Mouse (Mus musculus) liver, embryonic 14.5 days (tissue): ENCODE data around the gene Dpf3. TPM values are rescaled to one million over a fixed set of nuclear protein-coding genes. Genes with fewer than 3 reads are reported as not detected.

Experiments used
- ATAC-seq: fragments of 200-750 bp; cut with Nextera tagmentation; 2 replicates; pipeline ENCODE4 v1.8.0; 2017; ENCODE audit warnings: moderate number of reproducible peaks, mild to moderate bottlenecking, moderate library complexity; ENCODE audit not compliant: insufficient read depth
- DNase-seq, 3 experiments: peaks; one replicate each; pipeline ENCODE4 v3.0.0-alpha.2; 2012 to 2013; ENCODE audit warnings: low read depth in 3 of 3, low spot score in 3 of 3
- H3K27ac ChIP-seq: fragments of 300-500 bp; sonication (generic); 2 replicates; pipeline ENCODE4 v1.5.1; 2014; ENCODE audit warnings: moderate library complexity, mild to moderate bottlenecking, control low read depth, inconsistent platforms
- H3K27me3 ChIP-seq: fragments of 300-500 bp; sonication (generic); 2 replicates; pipeline ENCODE4 v1.6.1; 2014; ENCODE audit warnings: mild to moderate bottlenecking, low read length, moderate library complexity; ENCODE audit not compliant: control insufficient read depth, insufficient read depth
- H3K36me3 ChIP-seq: fragments of 300-500 bp; sonication (generic); replicated peaks from 2 replicates; pipeline ENCODE4 v1.6.1; 2014; ENCODE audit warnings: low read depth; ENCODE audit not compliant: control insufficient read depth, insufficient read depth
- H3K4me1 ChIP-seq, 2 experiments: fragments of 200-500 bp in 1 of 2; fragments of 300-500 bp in 1 of 2; sonication (generic) in 1 of 2; replicated peaks; 2 replicates each; pipeline ENCODE4 v1.6.1; 2012 to 2014; ENCODE audit warnings: antibody characterized with exemption in 1 of 2, inconsistent platforms in 1 of 2, low read length in 1 of 2; ENCODE audit not compliant: control insufficient read depth in 2 of 2, insufficient read depth in 2 of 2
- H3K4me2 ChIP-seq: fragments of 300-500 bp; sonication (generic); 2 replicates; pipeline ENCODE4 v1.6.1; 2014; ENCODE audit warnings: low read depth, mild to moderate bottlenecking, control low read depth, moderate library complexity
- H3K4me3 ChIP-seq, 2 experiments: fragments of 200-500 bp in 1 of 2; fragments of 300-500 bp in 1 of 2; sonication (generic) in 1 of 2; 2 replicates each; pipeline ENCODE4 v1.5.1; 2012 to 2014; ENCODE audit warnings: low read depth in 2 of 2, low read length in 2 of 2, mild to moderate bottlenecking in 2 of 2, control low read depth in 1 of 2, inconsistent platforms in 1 of 2, moderate library complexity in 1 of 2; ENCODE audit not compliant: insufficient read depth in 1 of 2
- H3K9ac ChIP-seq: fragments of 300-500 bp; sonication (generic); replicated peaks from 2 replicates; pipeline ENCODE4 v1.6.1; 2014; ENCODE audit warnings: mild to moderate bottlenecking, control low read depth, moderate library complexity
- H3K9me3 ChIP-seq: fragments of 300-500 bp; sonication (generic); 2 replicates; pipeline ENCODE4 v1.6.1; 2016; ENCODE audit warnings: low read length, mixed read lengths; ENCODE audit not compliant: control insufficient read depth
- CTCF ChIP-seq: IDR thresholded peaks from 2 replicates; pipeline ENCODE4 v1.5.1; 2016; ENCODE audit warnings: antibody characterized with exemption, low read depth, control low read depth
- EP300 ChIP-seq: IDR thresholded peaks from 2 replicates; pipeline ENCODE4 v1.6.1; 2016; ENCODE audit warnings: antibody characterized with exemption, low read depth
- WGBS: fragments of 180-500 bp; shearing (Covaris S2); extraction: QIAGEN DNeasy Blood & Tissue Kit; methylation state at CpG from one replicate; pipeline ENCODE4 v1.1.7; 2014; ENCODE audit not compliant: insufficient replicate concordance; 5-methylcytosine and 5-hydroxymethylcytosine counted together
- polyA plus RNA-seq, 2 experiments: library from polyadenylated mRNA; depleted of rRNA in 1 of 2; stranded (reverse) in 1 of 2; unstranded in 1 of 2; fragments of >200 nt; fragmentation: Nextera tagmentation in 1 of 2; extraction: Ambion mirVana in 1 of 2; gene quantifications; 2 replicates each; pipeline versions ENCODE4 v1.2.1 to v1.2.3; 2012 to 2014

Gene Dpf3
- polyA plus RNA-seq, 2 experiments, result 3.7 to 4.8 TPM

- Histone ChIP-seq H3K9ac (no peak overlapping the region), H3K4me1 (no peaks in the 10 kb centered on the region), H3K4me2 (no peak overlapping the region), H3K27ac (no peak overlapping the region), H3K36me3 (no peaks in the 10 kb centered on the region), H3K9me3 (no peaks in the 10 kb centered on the region), H3K4me3 (no peak overlapping the region), H3K27me3 (no peaks in the 10 kb centered on the region)
- WGBS, result 58% methylated on average over 4 of the region's 4 CpGs
- DNase-seq (no peak), ATAC-seq (no peak)
- no peak for TF ChIP-seq EP300
- TF ChIP-seq CTCF, result no peak
These were observed 233.1 kb downstream of the Dpf3 start for GRCm38 (mm10) chr12:83254399-83254798.

- TF ChIP-seq CTCF (no peak), EP300 (no peak)
- Histone ChIP-seq H3K27me3 (no peaks in the 10 kb centered on the region), H3K27ac (no peak overlapping the region), H3K36me3 (no peaks in the 10 kb centered on the region), H3K4me3 (no peak overlapping the region), H3K9me3 (no peaks in the 10 kb centered on the region), H3K4me2 (no peak overlapping the region), H3K9ac (no peak overlapping the region), H3K4me1 (peaks cover 0 to 5% of the 10 kb centered on the region in 2 experiments; a peak in 1 of 4 replicates)
- no peak for DNase-seq
- ATAC-seq, result no peak
- 51% methylated on average over 3 of the region's 3 CpGs for WGBS
These were observed 238.4 kb downstream of the Dpf3 start for GRCm38 (mm10) chr12:83249066-83249465.

- no peak overlapping the region for H3K4me2 ChIP-seq
- no peak overlapping the region for H3K9ac ChIP-seq
- H3K4me1 ChIP-seq, result peaks cover 0 to 5% of the 10 kb centered on the region in 2 experiments; a peak in 1 of 4 replicates
- 68% methylated on average over 2 of the region's 2 CpGs for WGBS
- no peak overlapping the region for H3K27ac ChIP-seq
- no peak for TF ChIP-seq EP300
- no peak for TF ChIP-seq CTCF
- no peaks in the 10 kb centered on the region for H3K27me3 ChIP-seq
- ATAC-seq, result no peak
- no peak for DNase-seq
- H3K36me3 ChIP-seq, result no peaks in the 10 kb centered on the region
- H3K4me3 ChIP-seq, result no peak overlapping the region
- H3K9me3 ChIP-seq, result no peaks in the 10 kb centered on the region
These were observed 238.9 kb downstream of the Dpf3 start for GRCm38 (mm10) chr12:83248636-83249035.

GRCm38 (mm10) chr12:83247669-83248068 is 239.8 kb downstream of the Dpf3 start:
- no peaks in the 10 kb centered on the region for H3K36me3 ChIP-seq
- DNase-seq, result no peak
- H3K4me1 ChIP-seq, result peaks cover 0 to 5% of the 10 kb centered on the region in 2 experiments; a peak in 1 of 4 replicates
- H3K4me2 ChIP-seq, result no peak overlapping the region
- no peaks in the 10 kb centered on the region for H3K27me3 ChIP-seq
- H3K4me3 ChIP-seq, result no peak overlapping the region
- TF ChIP-seq CTCF (no peak), EP300 (no peak)
- no peak overlapping the region for H3K9ac ChIP-seq
- ATAC-seq, result no peak
- no peaks in the 10 kb centered on the region for H3K9me3 ChIP-seq
- no peak overlapping the region for H3K27ac ChIP-seq
- 47% methylated on average over 3 of the region's 3 CpGs for WGBS

GRCm38 (mm10) chr12:83241022-83241421 is 246.5 kb downstream of the Dpf3 start:
- H3K4me2 ChIP-seq, result no peak overlapping the region
- no peak overlapping the region for H3K4me3 ChIP-seq
- H3K9ac ChIP-seq, result no peak overlapping the region
- H3K36me3 ChIP-seq, result no peaks in the 10 kb centered on the region
- ATAC-seq (no peak), DNase-seq (no peak)
- no peak for TF ChIP-seq EP300
- no peak for TF ChIP-seq CTCF
- no peaks in the 10 kb centered on the region for H3K9me3 ChIP-seq
- no peaks in the 10 kb centered on the region for H3K27me3 ChIP-seq
- 13% methylated on average over 3 of the region's 3 CpGs for WGBS
- H3K27ac ChIP-seq, result no peak overlapping the region
- H3K4me1 ChIP-seq, result no peaks in the 10 kb centered on the region

GRCm38 (mm10) chr12:83240571-83240970 is 246.9 kb downstream of the Dpf3 start:
- no peak overlapping the region for H3K27ac ChIP-seq
- no peaks in the 10 kb centered on the region for H3K36me3 ChIP-seq
- no peak overlapping the region for H3K4me2 ChIP-seq
- no peak for DNase-seq
- no peaks in the 10 kb centered on the region for H3K27me3 ChIP-seq
- TF ChIP-seq EP300 (no peak), CTCF (no peak)
- ATAC-seq, result no peak
- H3K4me1 ChIP-seq, result no peaks in the 10 kb centered on the region
- H3K4me3 ChIP-seq, result no peak overlapping the region
- H3K9me3 ChIP-seq, result no peaks in the 10 kb centered on the region
- H3K9ac ChIP-seq, result no peak overlapping the region
